Mouse (Mus musculus): ENCODE results near the gene Ogfod1.
"Not testable (repeated sequence)": the region's sequence is repeated elsewhere in the genome, so short reads cannot be mapped to it uniquely, and the experiment has no call there.

Ogfod1 gene

DNA sequence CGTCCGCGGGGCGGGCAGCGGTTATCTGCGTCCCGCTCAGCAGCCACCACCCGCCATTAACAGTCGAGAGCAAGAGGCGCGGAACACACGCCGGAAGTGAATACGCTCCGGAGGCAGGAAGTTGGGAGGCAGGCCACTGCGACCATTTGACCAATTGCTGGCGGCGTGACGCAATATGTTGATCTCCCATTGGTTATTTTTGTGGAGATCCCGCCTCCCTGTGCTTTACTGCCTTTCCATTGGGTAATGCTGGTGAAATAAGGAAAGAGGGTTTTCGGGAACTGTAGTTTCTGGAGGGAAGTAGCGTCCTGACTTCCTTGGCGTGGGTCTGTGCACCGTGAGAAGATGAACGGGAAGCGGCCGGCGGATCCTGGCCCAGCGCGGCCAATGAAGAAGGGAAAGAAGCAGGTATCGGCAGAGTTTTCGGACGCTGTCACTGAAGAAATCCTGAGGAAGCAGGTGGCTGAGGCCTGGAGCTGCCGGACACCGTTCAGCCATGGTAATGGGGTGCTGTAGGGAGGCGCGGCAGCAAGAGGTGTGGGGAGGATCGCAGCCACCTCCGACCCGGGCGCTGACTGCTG lies at the start of gene Ogfod1, which contains the start of gene Nudt21:
Ogfod1 (plus strand) TSS at position 255 of the 581 bp plus-strand sequence.
Nudt21 (minus strand) TSS at position 88 of the 581 bp plus-strand sequence.
- in situ Hi-C loops (cut with MboI, MseI) = no loop called here

DNA sequence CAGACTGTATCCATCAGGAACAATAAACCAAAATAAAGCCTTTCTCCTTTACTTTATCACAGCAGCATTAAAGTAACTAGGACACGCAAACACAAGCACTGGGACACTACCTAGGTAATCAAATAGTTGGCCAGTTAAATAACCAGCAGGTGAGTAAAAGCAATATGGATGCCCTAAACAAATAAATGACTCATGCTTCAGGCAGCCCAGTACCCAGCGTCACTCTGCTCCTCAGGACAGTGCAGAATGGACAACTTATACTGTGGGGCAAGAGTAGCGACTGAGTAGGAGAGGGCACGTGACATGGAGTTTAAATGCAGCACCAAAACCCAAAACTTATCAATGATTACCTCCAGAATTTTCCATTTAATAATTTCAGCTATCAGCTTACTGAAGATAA lies 47.3 kb upstream of the Ogfod1 start:
- in situ Hi-C loops (cut with MboI, MseI) = loop anchor here (10.0 kb wide), 1 partner anchor 1795 kb away; no protein-coding TSS in a partner anchor

DNA sequence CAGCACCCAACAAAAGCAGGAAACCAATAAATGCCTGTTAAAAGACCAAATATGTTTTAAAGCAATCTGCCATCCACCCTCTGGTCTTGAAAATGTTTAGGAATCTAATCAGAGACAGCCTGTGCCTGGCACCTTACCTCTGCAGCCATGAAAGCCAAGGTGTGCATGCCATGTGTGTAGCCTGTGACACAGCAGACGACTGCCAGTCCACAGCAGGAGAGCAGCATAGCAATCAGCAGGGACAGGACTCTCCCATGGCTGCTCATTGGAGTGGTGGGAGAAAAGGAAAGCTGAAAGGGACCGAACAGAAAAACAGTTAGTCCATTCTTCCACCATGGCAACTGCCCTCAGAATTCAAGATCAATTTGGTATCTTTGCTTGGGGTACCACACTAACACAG lies 38.0 kb upstream of the Ogfod1 start:
- in situ Hi-C loops (cut with MboI, MseI) = no loop called here

DNA sequence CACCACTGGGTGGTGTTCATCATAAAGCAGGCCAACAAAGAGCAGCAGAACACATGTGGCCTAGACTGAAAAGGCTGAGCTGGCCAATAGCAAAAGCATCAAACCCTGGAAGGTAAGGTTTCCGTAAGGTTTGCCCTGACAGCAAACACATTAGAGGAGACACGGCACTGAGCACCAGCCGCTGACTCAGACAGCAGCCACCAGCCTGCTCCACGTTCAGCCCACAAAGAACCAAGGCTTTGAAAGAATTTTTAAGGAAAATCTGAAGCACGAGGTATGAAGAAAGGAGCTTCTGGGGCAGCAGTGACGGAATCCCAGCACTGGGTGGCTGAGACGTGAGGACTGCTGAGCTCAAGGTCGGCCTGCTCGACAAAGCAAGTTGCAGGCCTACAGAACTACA lies 32.9 kb upstream of the Ogfod1 start:
- in situ Hi-C loops (cut with MboI, MseI) = no loop called here

DNA sequence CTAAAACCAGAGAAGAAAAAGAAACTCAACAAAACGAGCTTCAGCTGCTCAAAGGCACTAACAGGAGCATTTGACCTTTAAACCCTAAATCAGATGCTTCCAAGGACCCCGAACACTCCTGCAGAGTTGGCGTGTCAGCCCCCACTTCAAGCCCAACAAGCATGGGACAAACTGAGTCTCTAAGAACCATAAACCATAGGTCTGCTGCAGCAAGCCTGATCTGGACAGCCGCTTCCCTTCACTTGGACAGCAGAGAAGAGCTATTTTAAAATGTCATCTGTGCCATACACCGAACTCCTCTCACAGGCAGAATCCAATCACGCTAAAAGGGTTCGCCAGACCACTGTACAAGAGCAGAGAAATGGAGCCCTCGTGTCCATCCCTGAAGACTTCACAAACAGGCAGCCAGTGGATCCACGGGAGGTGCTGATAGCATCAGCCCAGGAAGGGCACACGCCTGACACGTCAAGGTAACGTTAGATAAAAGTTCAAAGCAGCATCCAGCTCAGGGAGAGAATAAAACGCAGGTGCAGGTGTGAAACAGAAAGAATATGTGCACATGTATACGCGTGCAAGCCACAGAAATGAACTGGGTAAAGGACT lies 27.7 kb upstream of the Ogfod1 start:
- in situ Hi-C loops (cut with MboI, MseI) = no loop called here

DNA sequence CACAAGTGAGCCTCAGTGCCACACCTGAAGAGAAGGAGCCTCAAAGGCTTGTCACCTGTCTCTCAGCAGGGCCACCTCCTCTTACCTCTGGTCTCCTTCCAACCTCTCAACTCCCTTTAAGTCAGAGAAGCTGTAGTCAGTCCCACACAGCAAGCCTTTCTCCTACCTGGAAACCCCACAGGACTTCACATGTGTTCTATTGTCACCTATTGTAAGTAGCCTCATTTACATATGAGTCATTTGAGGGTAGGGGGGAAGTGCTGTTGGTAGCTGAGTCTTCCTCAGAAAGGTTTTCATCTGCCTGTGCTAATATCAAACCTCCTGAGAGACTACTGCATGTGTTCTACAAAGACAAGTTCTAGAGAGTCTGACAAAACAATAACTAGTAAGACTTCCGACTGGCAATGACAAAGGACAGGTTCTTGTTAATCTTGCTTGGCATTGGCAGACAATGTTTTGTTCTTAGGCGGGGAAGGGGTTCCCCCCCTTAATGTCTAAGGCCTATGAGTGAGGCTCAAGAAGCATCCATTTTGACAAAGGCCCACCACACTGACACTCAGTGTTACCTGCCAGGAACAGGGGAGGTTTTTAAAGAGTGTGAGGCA lies 26.8 kb upstream of the Ogfod1 start:
- in situ Hi-C loops (cut with MboI, MseI) = no loop called here

DNA sequence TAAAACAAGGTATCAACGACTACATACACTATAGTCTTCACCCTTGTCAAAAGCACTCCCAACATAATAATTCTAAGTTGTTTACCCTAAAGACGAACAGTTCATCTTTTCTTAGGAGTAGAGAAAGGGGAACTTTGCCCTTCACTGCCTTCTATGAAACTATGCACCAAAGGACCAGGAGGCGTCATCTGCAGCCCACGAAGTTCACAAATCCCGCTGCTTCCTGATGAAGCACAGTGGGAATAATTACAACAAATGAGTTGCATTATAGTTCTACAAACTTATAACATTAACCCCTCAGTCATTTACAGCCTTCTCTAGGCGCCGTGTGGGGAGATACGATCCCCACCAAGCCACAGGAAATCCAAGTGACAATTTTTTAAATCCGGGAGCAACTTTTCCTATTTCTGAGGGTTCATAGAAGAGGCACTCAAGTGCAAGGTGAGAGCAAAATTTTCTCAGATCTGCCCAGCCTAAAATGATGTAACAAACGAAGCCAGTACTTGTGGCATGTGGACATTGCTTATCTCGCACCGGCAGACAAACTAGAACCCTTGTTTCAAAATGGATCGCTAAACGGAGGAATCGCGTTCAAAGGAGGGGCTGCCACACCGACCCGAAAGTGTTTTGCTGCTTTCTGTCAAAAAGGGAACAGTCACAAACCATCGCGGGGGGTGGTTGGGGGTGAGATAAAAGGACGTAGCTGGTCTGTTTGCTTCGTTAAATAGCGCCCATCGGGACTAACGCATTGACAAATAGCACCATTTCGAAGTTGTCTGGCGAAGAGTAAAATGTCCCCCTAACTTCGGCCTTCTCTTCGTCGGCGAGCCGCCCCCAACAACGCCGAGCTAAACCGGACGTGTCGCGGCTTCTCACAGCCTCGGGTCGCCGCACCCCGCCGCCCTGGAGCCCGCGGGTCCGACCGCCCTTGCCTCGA lies 25.7 kb upstream of the Ogfod1 start:
- in situ Hi-C loops (cut with MboI, MseI) = no loop called here

DNA sequence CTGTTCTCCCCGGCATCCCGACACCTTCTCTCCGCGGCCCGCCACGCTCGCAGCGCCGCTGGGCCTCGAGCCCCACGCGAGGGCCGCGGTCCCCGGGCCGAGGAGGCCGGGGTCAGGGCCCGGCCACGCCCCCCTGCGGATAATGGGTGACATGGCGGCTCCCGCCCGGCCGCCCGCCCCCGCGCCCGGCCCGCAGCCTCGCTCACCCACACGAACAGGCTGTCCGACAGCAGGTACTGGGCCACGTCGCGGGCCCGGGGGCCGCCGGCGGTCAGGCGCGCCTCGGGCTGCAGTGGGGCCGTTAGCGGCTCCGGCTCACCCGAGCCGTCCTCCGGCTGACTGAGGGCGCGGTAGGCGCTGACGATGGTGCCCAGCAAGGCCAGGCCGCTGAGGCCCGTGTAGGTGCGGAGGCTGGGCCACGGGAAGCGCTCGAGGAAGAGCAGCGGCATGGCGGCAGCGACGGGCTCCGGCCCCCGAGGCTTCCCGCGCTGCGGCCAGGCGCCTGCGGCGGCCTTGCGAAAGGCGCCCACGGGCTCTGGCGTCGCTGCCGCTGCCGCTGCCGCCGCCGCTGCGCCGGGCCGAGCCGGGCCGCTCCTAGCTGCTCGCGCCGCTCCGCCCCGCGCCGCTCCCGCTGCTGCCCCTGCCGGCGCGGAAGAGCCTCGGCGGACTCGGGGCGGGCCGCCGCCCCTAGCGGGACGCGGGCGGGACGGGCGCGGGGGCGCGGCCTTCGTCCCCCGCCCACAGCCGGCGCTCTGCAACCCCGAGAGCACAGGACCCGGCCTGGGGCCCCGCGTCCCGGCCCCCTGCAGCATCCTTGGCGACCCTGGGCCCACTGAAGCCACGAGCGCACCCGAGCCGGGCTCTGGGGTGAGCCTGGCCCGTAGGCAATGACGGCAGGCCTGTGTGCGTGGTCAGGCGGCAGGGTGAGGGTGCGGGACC lies 24.7 kb upstream of the Ogfod1 start, which contains the start of gene Amfr:
Amfr (minus strand) TSS at position 830 of the 939 bp plus-strand sequence.
- in situ Hi-C loops (cut with MboI, MseI) = no loop called here

DNA sequence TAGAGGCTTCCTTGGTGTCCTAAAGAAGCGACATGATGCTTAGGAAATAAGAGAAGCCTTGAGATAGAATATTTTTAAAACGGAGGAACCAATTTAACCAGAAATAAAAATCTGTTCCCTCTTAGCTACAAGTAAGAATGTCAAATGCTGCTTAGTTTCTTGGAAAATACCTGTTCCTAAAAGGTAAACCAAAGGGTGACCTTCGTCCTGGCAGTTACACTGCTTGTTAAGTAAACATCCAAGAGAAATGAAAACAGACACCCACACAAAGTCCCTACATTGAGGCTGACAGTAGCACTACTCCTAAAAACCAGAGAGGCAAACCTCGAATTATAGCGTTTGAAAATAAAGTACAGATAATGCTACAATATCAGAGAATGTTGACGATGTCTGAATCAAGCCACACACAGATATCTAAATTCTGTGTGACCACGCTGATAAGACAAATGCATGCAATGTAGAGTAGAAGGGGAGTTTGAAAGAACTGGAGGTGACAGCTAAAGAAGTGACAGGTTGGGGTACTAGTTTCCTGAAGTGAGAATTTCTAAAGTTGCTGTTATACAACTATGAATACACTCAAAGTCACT lies 23.9 kb upstream of the Ogfod1 start:
- in situ Hi-C loops (cut with MboI, MseI) = no loop called here

DNA sequence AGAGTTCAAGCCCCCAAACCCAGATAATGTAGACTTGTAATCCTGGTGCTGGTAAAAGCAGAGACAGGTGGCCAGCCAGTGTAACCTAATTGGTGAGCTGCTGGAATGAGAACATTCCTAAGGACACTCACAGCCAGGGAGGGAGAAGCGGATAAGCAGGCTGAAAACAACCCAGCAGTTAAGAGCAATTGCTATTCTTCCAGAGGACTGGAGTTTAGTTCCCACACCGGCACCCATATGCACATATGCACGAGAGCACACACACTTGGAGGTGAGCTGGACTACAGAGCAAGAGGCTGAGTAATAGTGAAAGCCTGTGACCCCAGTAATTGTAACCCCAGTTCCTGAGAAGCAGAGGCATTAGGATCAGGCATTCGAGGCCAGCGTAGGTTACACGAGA lies 13.1 kb upstream of the Ogfod1 start:
- in situ Hi-C loops (cut with MboI, MseI) = no loop called here

DNA sequence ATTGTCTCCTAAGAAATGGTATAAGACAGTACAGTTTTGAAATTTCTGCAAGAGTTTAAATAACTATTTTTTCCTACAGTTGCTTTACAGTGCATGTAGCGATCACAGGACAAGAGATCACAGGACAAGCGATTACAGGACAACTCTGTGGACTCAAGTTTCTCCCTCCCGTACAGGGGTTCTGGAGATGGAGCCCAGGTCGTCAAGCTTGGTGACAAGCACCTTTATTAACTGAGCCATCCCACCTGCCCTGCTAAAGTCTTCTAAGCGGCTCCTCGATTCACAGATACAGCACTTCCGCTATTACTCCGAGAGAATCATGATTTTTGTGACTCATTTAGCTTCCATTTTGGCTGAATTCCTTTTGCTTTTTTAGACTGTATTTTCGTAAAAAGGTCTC lies 7.3 kb upstream of the Ogfod1 start:
- in situ Hi-C loops (cut with MboI, MseI) = no loop called here

DNA sequence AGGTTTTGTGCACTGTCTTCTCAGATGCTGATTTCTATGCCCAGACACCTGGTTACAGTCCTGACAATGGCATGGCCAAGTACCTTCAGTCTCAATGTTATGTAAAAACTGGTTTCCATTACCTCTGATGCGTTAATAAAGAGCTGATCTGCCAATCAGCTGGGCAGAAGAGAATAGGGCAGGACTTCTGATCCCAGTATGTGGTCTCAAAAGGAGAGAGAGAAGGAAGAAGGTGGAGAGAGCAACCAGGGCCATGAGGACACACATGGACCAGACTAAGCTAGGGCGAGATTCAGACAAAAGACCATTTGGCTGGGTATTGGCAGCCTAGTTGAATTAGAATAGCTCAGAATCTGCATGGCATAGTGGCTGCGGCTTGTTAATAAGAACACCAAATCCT lies 3.4 kb upstream of the Ogfod1 start:
- in situ Hi-C loops (cut with MboI, MseI) = no loop called here

DNA sequence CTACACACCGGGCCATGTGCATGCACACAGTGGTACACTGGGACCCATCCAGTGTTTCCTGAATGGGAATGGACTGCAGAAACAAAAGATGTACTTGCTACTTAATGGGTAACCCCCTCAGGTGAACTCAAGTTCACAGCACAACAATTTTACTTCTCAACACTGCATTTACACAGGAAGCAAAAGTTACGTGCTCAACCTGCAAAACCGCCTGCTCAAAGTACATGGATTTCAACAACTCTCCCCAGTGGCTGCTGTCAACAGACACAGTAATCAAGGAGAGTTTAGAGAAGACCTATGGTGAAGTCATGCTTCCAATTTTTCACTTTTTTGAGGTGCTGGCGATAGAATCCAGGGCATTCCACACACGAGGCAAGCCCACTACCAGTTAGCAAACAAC lies 1.8 kb upstream of the Ogfod1 start:
- in situ Hi-C loops (cut with MboI, MseI) = no loop called here

DNA sequence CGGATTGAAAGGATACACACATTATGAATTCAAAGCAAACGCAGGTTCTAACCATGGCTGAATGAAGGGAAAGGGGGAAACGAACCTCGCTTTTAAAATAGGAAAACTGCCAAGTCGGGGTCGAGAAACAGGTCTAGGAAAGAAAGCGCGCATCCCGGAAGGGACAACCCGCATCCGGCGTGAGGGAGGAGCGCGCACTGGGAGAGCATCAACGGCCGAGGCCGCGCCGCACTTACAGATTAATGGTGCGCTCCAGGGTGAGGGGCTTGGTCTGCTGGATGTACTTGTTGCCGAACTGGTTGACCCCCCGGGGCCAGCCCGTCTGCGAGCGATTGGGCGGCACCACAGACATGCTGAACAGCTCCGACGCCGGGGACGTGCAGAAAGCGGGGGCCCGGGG lies 457 bp upstream of the Ogfod1 start:
- in situ Hi-C loops (cut with MboI, MseI) = not testable (repeated sequence)

DNA sequence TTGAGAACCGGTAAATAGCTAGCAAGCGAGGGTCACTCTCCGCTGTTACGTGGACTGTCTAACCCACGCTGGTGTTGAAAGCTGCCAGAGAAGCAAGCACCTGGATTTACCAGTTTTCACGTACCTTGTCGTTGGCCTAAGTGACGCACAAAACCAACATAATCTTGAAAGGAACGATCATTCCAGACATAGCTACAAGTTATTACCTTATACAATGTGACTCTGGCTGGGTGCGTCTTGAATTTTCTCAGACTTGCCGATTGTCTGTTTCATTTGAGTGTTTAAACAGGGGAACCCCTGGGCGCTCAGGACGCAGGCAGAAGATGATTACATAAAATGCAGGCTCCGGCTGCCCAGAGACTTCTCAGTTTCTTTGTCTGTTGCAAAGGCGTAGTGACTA lies 808 bp downstream of the Ogfod1 start:
- in situ Hi-C loops (cut with MboI, MseI) = no loop called here

DNA sequence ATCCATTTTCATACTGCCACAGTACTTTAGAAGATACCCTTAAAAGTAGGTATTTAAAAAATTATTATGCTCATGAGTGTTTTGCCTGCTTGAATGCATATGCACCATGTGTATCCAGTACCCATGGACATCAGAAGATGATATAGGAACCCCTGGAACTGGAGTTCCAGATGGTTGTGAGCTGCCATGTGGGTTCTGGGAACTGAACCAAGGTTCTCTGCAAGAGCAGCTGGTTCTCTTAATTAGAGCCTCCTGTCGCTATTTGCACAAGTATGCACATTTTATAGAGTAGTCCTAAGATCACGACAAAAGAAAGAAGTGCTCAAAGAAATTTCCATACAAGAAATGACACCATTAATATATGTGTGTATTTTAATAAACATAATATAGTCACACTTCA lies 10.8 kb downstream of the Ogfod1 start:
- in situ Hi-C loops (cut with MboI, MseI) = no loop called here

DNA sequence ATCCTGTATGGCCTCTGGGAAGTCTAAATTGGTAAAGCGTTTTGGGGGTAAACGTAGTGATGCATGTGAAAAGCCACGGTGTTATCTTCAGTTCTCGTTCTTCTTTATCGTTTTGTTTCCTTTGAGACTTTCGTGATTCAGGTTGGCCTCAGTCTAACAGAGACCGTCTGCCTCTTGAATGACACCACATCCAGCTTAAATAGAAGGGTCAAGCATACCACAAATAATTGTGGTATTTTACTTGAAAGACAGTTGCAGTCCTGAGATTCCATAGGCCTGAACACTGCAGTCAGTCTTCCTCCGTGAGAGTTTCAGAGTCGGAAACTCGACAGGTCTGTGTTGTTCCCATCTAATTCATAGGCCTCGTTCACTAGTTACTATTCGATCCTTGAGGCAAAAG lies 15.7 kb downstream of the Ogfod1 start:
- in situ Hi-C loops (cut with MboI, MseI) = no loop called here

DNA sequence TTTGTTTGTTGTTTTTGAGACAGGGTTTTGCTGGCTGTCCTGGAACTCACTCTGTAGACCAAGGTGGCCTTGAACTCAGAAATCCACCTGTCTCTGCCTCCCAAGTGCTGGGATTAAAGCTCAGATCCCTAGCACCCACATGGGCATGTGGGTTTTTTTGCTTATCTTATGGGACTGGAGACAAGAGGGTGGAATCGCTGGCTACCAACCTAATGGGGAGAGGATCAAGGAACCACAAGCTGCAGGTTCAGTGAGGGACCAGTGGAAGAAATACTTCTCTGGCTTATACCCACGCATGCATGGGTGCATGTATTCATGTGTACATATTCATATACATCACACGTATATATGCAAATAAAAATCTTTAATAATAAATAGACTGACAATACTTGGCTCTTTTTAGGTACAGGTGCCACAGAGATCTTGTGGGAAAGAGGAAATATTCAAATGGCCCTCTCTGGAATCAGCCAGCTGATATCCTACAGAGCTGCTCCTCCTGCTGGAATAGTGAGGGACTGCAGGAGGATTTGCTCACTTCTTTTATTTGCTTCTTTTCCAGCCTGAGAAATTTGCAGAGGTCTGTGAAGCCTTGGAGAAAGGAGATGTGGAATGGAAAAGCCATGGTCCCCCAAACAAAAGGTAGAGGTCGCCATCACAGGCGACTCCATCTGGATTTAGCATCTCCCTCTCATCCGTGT lies 20.3 kb downstream of the Ogfod1 start:
- in situ Hi-C loops (cut with MboI, MseI) = no loop called here

DNA sequence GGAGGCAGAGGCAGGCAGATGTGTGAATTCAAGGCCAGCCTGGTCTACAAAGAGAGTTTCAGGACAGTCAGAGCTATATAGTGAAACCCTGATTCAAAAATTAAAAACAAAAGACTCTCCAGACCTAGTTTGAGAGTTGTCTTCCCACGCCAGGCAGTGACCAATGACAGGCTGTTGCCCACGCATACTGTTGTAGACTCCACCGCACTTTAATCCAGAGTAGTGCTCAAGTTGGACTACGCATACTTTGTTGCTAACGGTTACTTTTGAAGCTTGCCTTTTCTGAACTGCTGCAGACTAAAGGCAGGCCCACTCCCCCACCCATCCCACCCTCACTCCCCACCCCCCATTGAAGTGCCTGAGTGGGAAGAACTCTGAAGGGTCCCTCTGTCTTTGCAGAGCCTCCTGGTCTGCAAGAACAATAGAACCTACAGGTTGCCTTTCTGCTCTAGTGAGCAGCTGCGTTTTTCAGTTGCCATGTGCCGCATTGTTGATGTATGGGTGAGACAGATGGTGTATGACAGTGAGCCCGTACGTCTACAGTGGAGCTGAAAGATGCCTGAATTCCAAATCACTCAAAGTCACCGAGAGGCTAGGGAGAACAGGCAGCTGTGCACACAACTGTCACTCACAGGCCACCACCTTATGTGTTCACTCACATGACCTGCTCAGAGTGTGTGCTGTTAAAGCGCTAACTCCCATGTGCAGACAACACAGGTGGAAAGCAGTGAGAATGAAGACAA lies 29.3 kb downstream of the Ogfod1 start:
- in situ Hi-C loops (cut with MboI, MseI) = no loop called here
